Mouse (Mus musculus) erythroid progenitor cell, adult 5-6 weeks (primary cell): ENCODE results near the gene Trabd2b. TPM values are rescaled to one million over a fixed set of nuclear protein-coding genes. Genes with fewer than 3 reads are reported as not detected.

ENCODE experiments used
- ATAC-seq: replicated peaks from 2 replicates; pipeline ENCODE4 v1.8.0; 2016; ENCODE audit warnings: moderate number of reproducible peaks, mild to moderate bottlenecking, moderate TSS enrichment, inconsistent platforms; ENCODE audit not compliant: poor library complexity, low FRiP score, severe bottlenecking
- total RNA-seq, 2 experiments: library from RNA; stranded (forward) in 1 of 2; stranded (reverse) in 1 of 2; fragments of 150-400 nt in 1 of 2; fragments of 186-747, 209-891 nt in 1 of 2; gene quantifications; 2 replicates each; pipeline versions ENCODE4 v1.2.3 to v1.2.4; 2015 to 2017; ENCODE audit warnings: low replicate concordance in 2 of 2

Gene Trabd2b
- total RNA-seq, 2 experiments from 2014 or later: not detected

DNA sequence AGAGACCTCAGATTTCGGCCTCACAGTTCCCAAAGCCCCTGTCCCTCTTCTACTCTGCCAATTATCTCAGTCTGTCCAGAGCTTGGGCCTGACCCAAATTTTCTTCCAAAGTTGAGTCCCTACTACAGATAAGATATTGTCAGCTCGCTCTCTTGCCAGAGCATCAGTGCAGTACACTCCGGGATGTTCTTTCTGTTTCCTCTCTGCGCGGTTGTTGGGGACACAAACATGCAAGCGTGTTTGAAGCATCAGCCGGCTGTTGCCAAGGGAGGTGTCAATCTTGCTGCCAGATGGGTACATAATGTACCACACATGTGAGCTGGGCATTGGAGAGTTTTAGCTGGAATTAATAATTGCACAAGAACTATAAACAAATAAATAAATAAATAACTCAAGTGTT is 28.9 kb downstream of the Trabd2b start:
- no peak for ATAC-seq

DNA sequence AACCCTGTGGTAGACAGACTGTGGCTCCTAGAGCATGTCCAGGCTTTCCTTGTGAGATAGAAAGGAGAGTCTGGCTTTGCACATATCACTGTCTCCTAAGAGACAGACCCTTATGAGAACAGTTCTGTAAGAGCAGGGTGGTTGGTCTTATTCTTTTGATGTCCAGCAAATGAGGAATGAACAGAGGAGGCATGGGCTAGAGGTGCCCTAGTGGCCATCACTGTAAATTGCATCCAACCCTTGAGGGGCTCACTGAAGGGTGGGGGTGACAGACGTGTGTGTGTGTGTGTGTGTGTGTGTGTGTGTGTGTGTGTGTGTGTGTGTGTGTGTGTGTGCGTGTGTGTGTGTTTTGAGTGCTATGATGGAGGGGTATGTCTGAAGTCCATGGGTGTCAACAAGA is 32.2 kb downstream of the Trabd2b start:
- ATAC-seq: no peak

DNA sequence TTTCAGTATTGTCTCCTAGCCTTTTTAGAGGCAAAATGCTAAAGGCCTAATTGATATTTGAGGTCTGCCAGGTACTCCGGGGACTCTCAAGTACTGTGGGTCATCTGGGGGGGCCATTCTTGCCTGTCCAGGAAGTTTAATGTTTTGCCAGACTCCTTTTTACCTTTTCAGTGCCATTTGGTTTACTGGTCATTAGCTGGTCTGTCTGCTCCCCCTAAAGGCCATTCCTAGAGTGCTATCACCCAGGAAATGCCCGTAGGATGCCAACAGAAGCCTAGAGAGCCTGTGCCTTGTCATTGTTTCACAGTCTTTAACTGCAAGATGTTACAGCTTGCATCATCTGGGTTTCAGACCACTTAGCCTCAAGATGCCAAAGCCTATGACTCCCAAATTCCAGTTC is 35.7 kb downstream of the Trabd2b start:
- ATAC-seq: no peak

GRCm38 (mm10) chr4:114442661-114443060 is 36.1 kb downstream of the Trabd2b start:
- ATAC-seq: no peak

- no peak for ATAC-seq
These were observed 42.0 kb downstream of the Trabd2b start for GRCm38 (mm10) chr4:114448393-114449052.

GRCm38 (mm10) chr4:114453101-114453500 is 46.6 kb downstream of the Trabd2b start:
- ATAC-seq: no peak

GRCm38 (mm10) chr4:114454016-114454415 is 47.5 kb downstream of the Trabd2b start:
- no peak for ATAC-seq

DNA sequence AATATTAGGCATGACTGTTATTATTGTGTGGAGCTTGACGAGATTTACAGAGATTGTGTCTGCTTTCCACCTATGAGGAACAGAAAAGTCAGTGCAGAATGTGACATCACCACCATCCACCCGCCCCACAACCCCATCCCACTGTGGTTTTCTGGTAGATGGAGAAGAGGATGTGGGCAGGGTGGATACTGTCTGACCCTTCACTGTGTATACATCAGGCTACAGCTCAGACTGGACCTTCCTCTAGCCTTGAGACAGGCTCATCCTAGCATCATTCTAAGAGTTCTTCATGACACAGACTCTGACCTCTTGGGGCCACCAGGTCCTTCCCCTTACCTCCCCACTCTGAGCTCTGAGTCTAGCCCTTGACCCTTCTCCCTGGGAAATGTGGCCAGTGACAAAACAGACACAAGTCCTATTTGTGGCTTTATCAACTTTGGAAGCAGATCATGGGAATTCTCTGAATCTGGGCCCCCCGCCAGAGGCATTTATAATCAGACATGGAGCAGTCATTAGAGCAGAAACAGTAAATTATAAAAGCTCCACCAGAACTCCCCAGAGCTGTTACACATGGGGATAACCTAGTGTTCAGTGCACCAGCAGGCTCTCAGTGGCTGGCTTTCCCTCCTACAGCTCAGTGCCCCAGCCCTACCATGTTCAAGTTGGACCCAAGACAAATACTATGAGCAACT is 48.1 kb downstream of the Trabd2b start:
- ATAC-seq: no peak

DNA sequence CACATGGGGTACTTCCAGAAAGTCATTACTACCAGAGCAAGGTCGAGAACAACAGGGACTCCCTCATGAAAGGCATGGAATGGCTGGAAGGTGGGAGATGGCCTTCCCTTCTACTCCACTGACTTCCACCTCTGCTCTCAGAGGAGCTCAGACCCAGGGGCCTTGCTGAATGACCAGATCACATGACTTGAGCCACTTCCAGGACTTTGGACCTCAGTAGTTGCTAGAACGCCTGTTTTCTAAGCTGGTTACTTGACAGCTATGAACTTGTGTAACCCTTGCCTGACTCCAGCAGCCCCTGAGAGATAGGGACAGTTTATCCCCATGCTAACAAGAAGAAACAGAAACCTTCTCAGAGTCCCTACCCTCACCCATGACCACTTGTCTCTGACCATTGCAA is 50.6 kb downstream of the Trabd2b start:
- ATAC-seq: no peak

GRCm38 (mm10) chr4:114459591-114459990 is 53.1 kb downstream of the Trabd2b start:
- no peak for ATAC-seq

DNA sequence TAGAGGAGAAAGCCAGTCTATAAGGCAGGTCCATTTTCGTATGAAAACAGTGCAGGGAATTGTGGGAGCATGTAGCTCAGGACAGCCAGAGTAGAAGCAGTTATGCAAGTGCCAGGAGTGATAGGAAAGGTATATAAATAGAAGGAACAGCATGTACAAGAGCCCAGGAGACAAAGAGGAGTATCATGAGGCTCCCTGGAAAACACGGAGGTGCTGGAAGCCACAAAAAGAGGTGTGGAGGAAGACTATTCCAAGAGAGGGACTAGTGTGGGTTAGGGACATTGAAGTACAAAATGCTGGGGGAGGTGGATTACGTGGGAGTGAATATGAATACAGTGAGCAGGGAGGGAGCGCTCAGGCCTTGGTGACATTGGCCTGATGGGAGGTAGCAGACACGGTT is 53.9 kb downstream of the Trabd2b start:
- ATAC-seq: no peak

DNA sequence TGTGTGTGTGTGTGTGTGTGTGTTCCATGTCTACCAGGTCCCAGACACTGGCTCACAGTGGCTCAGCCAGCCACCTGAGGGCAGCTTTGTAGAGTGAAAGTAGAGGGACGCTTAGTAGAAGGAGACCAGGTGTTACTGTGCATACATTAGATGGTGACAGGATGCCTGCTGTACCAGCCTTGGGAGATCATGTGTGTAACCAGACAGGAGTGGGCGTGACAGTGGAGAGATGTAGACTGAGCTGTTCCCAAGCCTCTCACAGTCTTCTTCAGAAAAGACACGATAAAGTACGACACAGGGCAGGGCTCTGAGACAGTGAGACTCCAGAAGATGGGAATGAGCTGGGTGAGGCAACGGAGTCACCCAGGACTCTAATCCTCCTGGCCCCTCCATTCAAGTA is 54.6 kb downstream of the Trabd2b start:
- ATAC-seq: no peak

DNA sequence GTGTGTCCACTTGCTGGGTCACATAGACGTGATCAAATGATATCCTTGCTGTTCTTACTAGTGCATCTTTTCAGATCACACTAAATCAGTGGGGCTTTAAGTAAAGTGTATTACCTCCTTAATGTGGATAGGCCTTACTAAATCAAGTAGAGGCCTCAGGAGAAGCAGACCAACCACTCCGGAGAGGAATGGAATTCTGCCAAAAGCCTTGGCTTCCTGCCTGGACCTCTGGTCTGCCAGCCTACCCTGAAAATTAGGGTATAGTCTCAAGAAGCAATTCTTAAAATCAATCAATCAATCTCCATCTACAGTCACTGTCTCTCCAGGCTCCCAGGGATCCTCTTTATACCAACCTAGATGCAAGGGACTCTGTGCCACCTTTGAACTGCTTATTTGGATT is 59.1 kb downstream of the Trabd2b start:
- no peak for ATAC-seq

DNA sequence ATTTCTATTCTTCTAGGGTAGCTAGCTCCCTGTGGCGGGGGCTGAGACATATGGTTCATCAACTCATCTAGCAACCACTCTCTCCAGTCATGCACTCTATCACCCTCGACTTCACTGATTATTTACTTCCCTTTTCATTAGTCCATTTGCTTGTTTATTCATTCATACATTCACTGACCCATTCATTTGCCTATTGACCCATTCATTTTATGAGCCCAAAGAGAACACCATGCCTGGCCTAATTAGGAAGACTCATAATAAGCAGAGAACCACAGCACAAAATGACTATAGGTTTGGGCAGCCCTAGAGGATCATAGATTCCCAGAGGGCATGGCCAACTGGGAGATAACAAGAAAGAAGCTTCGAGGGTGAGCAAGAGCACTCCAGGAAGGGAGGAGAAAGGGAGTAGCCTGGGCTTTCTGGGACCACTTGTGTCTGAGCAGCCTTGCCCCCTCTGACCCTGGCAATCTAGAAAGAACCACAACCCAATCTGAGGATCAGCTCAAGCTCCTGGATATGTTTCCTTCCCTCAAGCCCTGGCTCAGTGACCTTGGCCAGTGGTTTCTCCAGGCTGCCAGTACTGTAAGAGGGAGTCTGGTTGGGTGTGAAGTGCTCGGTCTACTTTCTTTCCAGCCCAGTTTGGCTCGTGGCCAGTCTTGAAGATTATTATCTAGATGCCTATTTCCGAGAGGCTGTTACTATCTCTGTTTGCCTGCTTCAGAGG is 61.0 kb downstream of the Trabd2b start:
- ATAC-seq: no peak

GRCm38 (mm10) chr4:114468095-114468429 is 61.5 kb downstream of the Trabd2b start:
- no peak for ATAC-seq

DNA sequence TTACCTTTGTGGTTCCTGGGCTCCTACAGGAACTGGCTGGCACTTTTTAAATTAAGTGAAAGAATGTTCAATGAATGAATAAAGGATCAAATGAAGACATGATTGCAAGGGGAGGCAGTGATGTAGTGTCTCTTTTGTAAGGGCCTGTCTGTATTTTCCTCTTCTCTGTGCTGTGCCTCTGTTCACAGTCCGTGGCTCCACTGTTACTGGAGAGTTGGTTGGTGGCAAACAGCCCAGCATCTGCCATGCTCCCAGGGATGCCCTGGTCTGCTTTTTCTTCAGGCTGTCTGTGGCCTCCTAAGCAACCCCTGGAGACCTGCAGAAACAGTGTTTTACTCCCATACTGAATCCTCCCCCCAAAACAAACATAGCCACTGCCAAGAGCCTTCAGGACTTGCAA is 63.4 kb downstream of the Trabd2b start:
- ATAC-seq: no peak

DNA sequence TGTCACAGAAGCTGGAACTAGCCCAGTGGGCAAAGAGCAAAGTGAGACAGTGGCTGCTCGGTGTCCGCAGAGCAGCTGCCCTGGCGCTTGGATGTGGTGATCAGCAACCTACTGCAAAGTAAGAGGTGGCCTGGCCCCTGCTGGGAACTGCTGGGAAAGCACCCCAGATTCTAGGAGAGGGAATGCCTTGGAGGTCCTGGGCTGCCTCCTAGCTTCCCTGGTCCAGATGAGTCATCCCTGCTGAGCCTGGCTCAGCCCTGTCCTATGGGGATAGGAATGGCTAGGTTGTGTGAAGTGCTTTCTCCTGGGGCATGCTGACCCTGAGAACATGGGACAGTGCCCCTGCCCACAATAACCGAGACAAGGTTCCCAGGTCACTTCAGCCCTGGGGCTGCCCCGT is 65.6 kb downstream of the Trabd2b start:
- ATAC-seq: no peak

GRCm38 (mm10) chr4:114476316-114476715 is 69.8 kb downstream of the Trabd2b start:
- ATAC-seq: no peak

DNA sequence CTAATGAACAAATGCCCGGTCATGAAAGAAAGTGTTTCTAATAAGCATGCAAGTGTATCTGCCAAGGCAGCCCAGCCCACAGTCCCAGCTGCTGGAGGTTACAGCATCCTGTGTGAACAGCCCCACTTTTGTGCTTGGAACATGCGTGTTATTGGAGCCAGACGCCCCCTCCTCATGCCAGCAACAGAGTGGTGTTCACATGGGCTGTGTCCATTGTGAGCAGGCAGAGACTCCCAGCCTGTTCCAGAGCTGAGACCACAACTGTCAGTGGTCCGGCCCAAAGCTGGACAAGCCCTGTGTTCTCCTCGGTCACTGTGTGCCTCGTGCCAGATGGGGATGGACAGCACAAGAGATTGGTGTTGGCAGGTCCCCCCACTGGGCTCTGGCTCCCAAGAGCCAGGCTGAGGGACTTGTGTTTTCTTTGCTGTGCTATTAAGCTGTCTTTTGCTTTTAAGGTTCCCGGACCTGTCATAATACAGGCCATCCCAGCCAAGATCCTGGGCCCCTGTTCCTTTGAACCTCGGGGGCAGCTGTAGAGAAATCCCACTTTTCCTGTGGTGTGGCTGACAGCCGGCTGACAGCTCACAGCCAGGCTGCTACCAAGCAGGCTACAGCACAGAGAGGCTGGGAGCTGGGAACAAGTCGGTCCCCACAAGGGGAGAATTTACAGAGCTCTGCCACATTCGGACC is 70.7 kb downstream of the Trabd2b start:
- ATAC-seq: no peak

GRCm38 (mm10) chr4:114481518-114481917 is 75.0 kb downstream of the Trabd2b start:
- ATAC-seq: no peak

GRCm38 (mm10) chr4:114484173-114484572 is 77.6 kb downstream of the Trabd2b start:
- no peak for ATAC-seq
